Mouse (Mus musculus) intestine, embryonic 15.5 days (tissue): ENCODE results near the gene Rbm26. TPM values are rescaled to one million over a fixed set of nuclear protein-coding genes. Genes with fewer than 3 reads are reported as not detected.

ENCODE experiments used
- ATAC-seq: fragments of 200-750 bp; cut with Nextera tagmentation; 2 replicates; pipeline ENCODE4 v1.8.0; 2017; ENCODE audit warnings: moderate TSS enrichment, moderate library complexity
- H3K27ac ChIP-seq: fragments of 300-500 bp; sonication (generic); 2 replicates; pipeline ENCODE4 v1.5.1; 2015; ENCODE audit warnings: mild to moderate bottlenecking, inconsistent platforms
- H3K27me3 ChIP-seq: fragments of 300-500 bp; sonication (generic); replicated peaks from 2 replicates; pipeline ENCODE4 v1.6.1; 2015; ENCODE audit warnings: inconsistent platforms
- H3K36me3 ChIP-seq: fragments of 300-500 bp; sonication (generic); 2 replicates; pipeline ENCODE4 v1.6.1; 2015; ENCODE audit warnings: inconsistent platforms
- H3K4me1 ChIP-seq: fragments of 300-500 bp; sonication (generic); replicated peaks from 2 replicates; pipeline ENCODE4 v1.6.1; 2015; ENCODE audit warnings: inconsistent platforms
- H3K4me2 ChIP-seq: fragments of 300-500 bp; sonication (generic); replicated peaks from 2 replicates; pipeline ENCODE4 v1.6.1; 2015; ENCODE audit warnings: mild to moderate bottlenecking, inconsistent platforms
- H3K4me3 ChIP-seq: fragments of 300-500 bp; sonication (generic); replicated peaks from 2 replicates; pipeline ENCODE4 v1.5.1; 2015; ENCODE audit warnings: inconsistent platforms
- H3K9ac ChIP-seq: fragments of 300-500 bp; sonication (generic); 2 replicates; pipeline ENCODE4 v1.6.1; 2015; ENCODE audit warnings: inconsistent platforms
- H3K9me3 ChIP-seq: fragments of 300-500 bp; sonication (generic); 2 replicates; pipeline ENCODE4 v1.6.1; 2016; ENCODE audit warnings: inconsistent platforms
- WGBS: fragments of 180-500 bp; shearing (Covaris S2); methylation state at CpG from one replicate; pipeline ENCODE4 v1.1.7; 2015; 5-methylcytosine and 5-hydroxymethylcytosine counted together
- polyA plus RNA-seq: library from polyadenylated mRNA; unstranded; fragments of >200 nt; fragmentation: Nextera tagmentation; extraction: Ambion mirVana; gene quantifications from 2 replicates; pipeline ENCODE4 v1.2.1, GENCODE M21; 2015

The Rbm26 gene
- polyA plus RNA-seq, 1 experiment from 2014 or later, result 30.2 TPM

DNA sequence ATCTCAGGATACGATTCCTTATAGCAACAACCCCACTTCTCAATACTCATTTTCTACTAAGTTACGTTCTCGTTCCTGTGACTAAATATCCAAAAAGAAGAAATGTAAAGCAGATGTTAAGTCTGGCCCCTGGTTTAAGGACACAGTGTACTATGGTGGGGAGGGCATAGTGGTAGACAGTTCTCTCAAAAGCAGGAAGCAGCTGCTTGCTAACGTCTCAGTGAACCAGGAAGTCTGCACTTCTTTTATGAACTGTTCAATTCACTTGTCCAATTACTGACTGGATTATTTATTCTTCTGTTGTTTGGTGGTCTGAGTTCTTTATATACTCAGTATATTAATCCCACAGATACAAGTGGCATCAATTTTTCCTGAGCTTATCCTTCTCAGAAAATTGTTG lies 12.3 kb downstream of the Rbm26 start:
- Histone ChIP-seq H3K36me3 (no peaks in the 10 kb centered on the region), H3K4me2 (no peak overlapping the region), H3K4me1 (0 out of 2 replicates have a peak, but pooled peaks cover 6% of the 10 kb centered on the region), H3K27me3 (no peaks in the 10 kb centered on the region), H3K9ac (no peak overlapping the region), H3K27ac (no peak overlapping the region), H3K9me3 (no peaks in the 10 kb centered on the region), H3K4me3 (no peak overlapping the region)
- 51% methylated on average over 4 of the region's 4 CpGs for WGBS
- peak; percentile 60 for ATAC-seq

DNA sequence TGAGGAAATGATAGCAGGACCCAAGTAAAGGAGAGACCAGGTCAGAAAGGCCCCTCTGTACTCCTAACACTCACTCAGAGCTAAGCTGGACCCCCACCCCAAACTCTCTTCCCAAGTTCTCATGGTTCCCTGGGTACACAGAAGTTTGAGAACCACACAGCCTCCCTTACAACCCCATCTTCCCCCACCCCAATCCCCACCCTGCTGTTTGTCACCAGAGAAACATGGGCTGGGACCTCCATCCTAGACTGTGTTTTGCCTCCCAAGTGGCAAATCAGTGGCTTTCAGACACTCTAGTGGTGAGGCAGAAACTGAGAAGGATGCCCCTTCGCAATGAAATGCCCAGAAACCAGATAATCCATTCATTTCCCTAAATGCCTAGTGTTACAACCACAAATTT lies 15.8 kb downstream of the Rbm26 start:
- Histone ChIP-seq H3K4me2 (no peak overlapping the region), H3K36me3 (no peaks in the 10 kb centered on the region), H3K27me3 (no peaks in the 10 kb centered on the region), H3K4me1 (0 out of 2 replicates have a peak, but pooled peaks cover 6% of the 10 kb centered on the region), H3K4me3 (no peak overlapping the region), H3K9me3 (no peaks in the 10 kb centered on the region), H3K9ac (no peak overlapping the region), H3K27ac (no peak overlapping the region)
- ATAC-seq, result no peak
- WGBS, result 96% methylated on average over 1 of the region's 1 CpGs

DNA sequence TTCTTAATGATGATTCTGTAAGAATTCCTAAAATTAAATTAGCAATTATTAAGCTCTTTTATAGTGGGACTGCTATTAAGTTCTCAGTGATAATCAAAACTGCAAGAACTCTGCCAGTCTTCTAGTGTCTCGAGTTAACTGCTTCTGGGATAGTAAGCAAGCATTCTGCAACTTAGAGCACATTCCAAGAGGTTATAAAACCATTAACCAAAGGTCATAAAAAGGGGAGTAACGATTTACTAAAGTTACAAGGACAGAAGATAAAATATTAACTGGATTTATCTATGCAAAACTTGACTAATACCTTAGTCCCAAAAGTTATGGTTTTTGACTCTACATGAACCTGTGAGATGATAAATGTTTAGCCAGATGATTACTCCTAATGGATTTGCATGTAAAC lies 18.6 kb downstream of the Rbm26 start:
- Histone ChIP-seq H3K4me2 (no peak overlapping the region), H3K9ac (no peak overlapping the region), H3K4me3 (no peak overlapping the region), H3K9me3 (no peaks in the 10 kb centered on the region), H3K27me3 (no peaks in the 10 kb centered on the region), H3K36me3 (no peaks in the 10 kb centered on the region), H3K27ac (no peak overlapping the region), H3K4me1 (0 out of 2 replicates have a peak, but pooled peaks cover 6% of the 10 kb centered on the region)
- ATAC-seq, result peak; percentile 76
- 11% methylated on average over 2 of the region's 2 CpGs for WGBS

DNA sequence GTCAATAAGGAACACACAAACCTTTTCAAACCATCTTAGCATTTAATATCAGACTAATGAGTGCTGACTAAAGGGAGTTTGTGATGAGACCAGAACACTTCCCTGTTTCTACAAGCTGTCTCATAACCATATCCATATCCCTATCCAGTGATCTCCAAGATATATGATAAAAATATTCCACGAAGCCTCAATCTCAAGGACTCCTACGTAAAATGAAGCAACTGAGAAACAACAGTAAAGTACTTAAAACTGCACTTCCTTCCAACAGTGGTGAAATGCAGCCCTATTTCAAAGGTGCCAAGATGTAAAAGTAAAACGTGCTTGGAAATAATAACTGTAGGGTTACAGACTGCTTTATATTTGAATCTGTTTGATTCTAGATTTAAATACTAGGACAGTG lies 43.1 kb downstream of the Rbm26 start:
- ATAC-seq, result no peak
- no peaks in the 10 kb centered on the region for H3K36me3 ChIP-seq

DNA sequence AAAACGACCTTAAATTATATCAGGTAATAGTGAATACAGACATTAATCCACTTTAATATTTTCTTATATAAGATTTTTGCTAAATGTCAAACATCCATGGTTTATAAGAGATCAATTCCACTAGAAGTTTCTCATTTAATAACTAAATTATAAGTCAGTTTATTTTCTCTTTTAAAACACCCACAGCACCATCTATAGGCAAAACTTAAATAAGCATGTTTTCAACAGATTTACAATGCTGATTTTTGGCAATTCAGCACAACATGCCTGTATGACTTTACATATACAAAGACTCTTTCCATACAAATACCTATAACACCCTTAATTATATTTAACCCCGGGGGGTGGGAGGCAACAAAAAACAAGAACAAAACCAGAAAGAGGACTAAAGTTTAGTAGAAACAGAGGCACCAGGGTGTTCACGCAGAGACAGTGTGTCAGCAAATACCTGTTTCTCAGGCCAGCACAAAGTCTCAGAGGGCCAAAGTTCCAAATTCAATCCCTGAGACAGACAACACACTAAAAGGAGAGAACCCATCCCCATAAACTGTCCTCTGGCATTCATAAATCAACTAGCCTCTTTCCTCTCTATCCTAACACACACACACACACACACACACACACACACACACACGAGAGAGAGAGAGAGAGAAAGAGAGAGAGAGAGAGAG lies 49.3 kb downstream of the Rbm26 start:
- Histone ChIP-seq H3K9ac (no peak overlapping the region), H3K4me3 (no peak overlapping the region), H3K4me2 (no peak overlapping the region), H3K27ac (no peak overlapping the region), H3K9me3 (no peaks in the 10 kb centered on the region), H3K36me3 (peaks cover 3% of the 10 kb centered on the region; the same call in 1 of the 2 replicates), H3K4me1 (no peaks in the 10 kb centered on the region), H3K27me3 (no peaks in the 10 kb centered on the region)
- ATAC-seq, result no peak
- WGBS, result 87% methylated on average over 4 of the region's 4 CpGs

More for the DNA sequence above, 43.1 kb downstream of the Rbm26 start:
- Histone ChIP-seq H3K4me1 (no peaks in the 10 kb centered on the region), H3K27ac (no peak overlapping the region), H3K27me3 (no peaks in the 10 kb centered on the region), H3K9me3 (no peaks in the 10 kb centered on the region), H3K4me3 (no peak overlapping the region), H3K9ac (no peak overlapping the region), H3K4me2 (no peak overlapping the region)
- WGBS, result 97% methylated on average over 3 of the region's 3 CpGs

DNA sequence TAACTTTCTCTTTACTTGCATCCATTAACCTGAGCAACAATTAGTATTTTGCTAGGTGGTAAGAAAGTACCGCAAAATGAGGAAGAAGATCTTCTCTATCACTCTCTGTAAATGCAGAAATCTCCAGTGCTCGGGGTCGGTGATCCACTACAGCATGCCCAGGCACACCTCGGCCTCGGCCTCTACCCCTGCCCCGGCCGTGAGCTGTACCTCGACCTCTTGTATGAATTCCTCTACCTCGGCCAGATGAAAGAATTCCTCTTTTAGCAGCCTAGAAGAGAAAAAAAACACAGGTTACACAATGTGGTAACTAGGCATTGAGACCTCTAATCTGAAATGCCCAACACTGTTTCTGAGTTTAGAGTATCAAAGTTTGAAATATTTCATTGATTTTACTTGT lies 52.6 kb downstream of the Rbm26 start:
- Histone ChIP-seq H3K9me3 (no peaks in the 10 kb centered on the region), H3K27ac (no peak overlapping the region), H3K4me2 (no peak overlapping the region), H3K4me3 (no peak overlapping the region), H3K4me1 (no peaks in the 10 kb centered on the region), H3K9ac (no peak overlapping the region), H3K27me3 (no peaks in the 10 kb centered on the region), H3K36me3 (peaks cover 5% of the 10 kb centered on the region)
- no peak for ATAC-seq
- 86% methylated on average over 9 of the region's 9 CpGs for WGBS

DNA sequence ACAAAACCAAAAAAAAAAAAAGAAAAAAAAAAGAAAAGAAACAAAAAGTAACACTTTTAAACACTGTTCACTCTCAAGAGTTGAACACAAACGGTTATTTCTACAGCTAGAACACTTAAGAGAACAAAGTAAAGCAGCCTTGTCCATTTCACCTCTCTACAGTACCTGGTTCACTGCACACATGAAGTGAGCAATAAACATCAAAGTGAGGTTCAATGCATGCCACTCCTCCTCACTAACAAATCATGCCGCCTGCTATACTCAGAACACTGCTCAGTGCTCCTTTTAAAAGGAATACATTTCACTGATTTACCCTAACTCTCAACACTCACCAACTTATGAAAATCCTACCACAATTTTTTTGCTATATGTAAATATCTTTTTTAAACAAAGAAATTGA lies 61.7 kb downstream of the Rbm26 start:
- H3K27ac ChIP-seq, result no peak overlapping the region
- peaks cover 4% of the 10 kb centered on the region for H3K36me3 ChIP-seq
- WGBS, result 87% methylated on average over 2 of the region's 2 CpGs
- no peaks in the 10 kb centered on the region for H3K4me1 ChIP-seq
- H3K27me3 ChIP-seq, result no peaks in the 10 kb centered on the region
- H3K4me3 ChIP-seq, result no peak overlapping the region
- no peak for ATAC-seq
- H3K4me2 ChIP-seq, result no peak overlapping the region
- no peak overlapping the region for H3K9ac ChIP-seq
- no peaks in the 10 kb centered on the region for H3K9me3 ChIP-seq

DNA sequence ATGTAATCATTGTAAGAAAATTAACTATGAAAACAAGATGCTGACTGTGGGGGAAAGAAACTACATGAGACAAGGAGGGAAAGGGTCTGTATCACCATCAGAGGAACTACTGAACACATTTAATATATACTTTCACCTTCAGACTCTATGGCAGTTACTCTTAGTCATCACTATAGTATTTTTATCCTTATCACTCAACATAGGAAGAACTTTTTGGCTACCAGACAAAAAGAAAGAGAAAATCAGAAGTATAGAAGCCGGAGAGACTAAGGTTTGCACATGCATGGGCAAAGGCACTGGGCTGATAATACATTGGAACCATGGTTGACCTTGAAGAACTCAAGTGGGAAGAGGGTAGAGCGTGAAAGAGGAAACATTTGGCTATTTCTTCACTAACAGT lies 70.9 kb downstream of the Rbm26 start:
- Histone ChIP-seq H3K9me3 (no peaks in the 10 kb centered on the region), H3K9ac (no peak overlapping the region), H3K36me3 (no peaks in the 10 kb centered on the region), H3K4me2 (no peak overlapping the region), H3K27me3 (no peaks in the 10 kb centered on the region), H3K27ac (no peak overlapping the region), H3K4me3 (no peak overlapping the region), H3K4me1 (no peaks in the 10 kb centered on the region)
- no peak for ATAC-seq
- WGBS, result 94% methylated on average over 2 of the region's 2 CpGs

DNA sequence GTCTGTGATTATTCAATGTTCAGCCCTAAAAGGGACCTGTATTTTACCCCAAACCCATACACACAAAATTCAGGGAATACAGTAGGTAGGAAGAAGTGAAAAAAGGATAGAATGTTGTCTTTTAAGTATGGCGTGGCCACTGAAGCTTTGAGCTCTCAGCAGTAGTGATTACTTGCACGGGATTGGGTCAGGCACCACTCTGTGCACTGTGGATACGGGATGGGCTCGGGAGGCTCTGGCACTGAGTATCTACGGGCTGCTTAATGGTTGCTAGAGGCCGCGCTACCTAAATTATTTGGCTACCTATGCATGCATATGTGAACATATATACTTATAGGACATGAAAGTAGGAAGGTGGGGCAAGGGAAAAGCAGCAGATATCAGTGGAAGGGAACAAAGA lies 78.3 kb downstream of the Rbm26 start:
- H3K4me3 ChIP-seq, result no peak overlapping the region
- ATAC-seq, result no peak
- WGBS, result 81% methylated on average over 7 of the region's 7 CpGs
- no peaks in the 10 kb centered on the region for H3K9me3 ChIP-seq
- no peak overlapping the region for H3K27ac ChIP-seq
- H3K4me2 ChIP-seq, result no peak overlapping the region
- no peaks in the 10 kb centered on the region for H3K27me3 ChIP-seq
- no peaks in the 10 kb centered on the region for H3K4me1 ChIP-seq
- no peak overlapping the region for H3K9ac ChIP-seq
- H3K36me3 ChIP-seq, result no peaks in the 10 kb centered on the region

DNA sequence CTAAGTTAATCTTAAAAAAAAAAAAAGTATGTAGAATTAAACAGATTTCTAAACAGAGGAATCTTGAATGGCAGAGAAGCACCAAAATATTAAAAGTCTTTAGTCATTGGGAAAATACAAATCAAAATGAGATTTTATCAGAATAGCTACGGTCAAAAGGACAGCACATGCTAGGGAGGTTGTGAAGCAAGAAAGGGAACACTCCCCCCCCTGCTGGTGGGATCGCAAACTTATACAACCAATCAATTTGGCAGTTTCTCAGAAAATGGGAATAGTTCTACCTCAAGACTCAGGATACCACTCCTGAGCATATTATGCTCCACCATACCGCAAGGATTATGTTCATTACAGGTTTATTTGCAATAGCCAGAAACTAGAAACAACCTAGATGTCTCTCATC lies 80.9 kb downstream of the Rbm26 start:
- 54% methylated on average over 3 of the region's 3 CpGs for WGBS
- no peak for ATAC-seq

DNA sequence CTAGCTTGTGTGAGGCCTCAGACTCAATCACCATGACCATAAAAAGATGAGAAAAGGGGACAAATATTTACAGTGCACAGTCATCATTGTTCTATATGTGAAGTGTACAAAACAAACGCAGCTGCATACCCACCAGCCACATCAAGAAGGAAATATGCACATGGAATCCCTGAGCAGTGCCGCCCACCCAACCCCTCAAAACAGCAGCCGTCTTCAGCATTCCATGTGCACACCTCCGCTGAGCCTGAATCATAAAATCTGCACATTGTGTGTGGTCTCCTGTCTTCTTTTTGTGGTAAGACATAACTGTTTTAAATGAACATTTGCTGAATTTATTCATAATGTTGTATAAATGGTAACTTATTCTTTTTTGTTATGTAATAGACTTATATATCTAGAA lies 90.1 kb downstream of the Rbm26 start:
- Histone ChIP-seq H3K9me3 (no peaks in the 10 kb centered on the region), H3K4me3 (no peak overlapping the region), H3K4me2 (no peak overlapping the region), H3K4me1 (no peaks in the 10 kb centered on the region), H3K36me3 (no peaks in the 10 kb centered on the region), H3K27ac (no peak overlapping the region), H3K9ac (no peak overlapping the region), H3K27me3 (no peaks in the 10 kb centered on the region)
- no peak for ATAC-seq
- 79% methylated on average over 4 of the region's 4 CpGs for WGBS

More for the DNA sequence above, 80.9 kb downstream of the Rbm26 start:
- H3K4me2 ChIP-seq, result no peak overlapping the region
- H3K36me3 ChIP-seq, result no peaks in the 10 kb centered on the region
- H3K9me3 ChIP-seq, result no peaks in the 10 kb centered on the region
- H3K4me3 ChIP-seq, result no peak overlapping the region
- no peaks in the 10 kb centered on the region for H3K27me3 ChIP-seq
- H3K27ac ChIP-seq, result no peak overlapping the region
- no peaks in the 10 kb centered on the region for H3K4me1 ChIP-seq
- H3K9ac ChIP-seq, result no peak overlapping the region

DNA sequence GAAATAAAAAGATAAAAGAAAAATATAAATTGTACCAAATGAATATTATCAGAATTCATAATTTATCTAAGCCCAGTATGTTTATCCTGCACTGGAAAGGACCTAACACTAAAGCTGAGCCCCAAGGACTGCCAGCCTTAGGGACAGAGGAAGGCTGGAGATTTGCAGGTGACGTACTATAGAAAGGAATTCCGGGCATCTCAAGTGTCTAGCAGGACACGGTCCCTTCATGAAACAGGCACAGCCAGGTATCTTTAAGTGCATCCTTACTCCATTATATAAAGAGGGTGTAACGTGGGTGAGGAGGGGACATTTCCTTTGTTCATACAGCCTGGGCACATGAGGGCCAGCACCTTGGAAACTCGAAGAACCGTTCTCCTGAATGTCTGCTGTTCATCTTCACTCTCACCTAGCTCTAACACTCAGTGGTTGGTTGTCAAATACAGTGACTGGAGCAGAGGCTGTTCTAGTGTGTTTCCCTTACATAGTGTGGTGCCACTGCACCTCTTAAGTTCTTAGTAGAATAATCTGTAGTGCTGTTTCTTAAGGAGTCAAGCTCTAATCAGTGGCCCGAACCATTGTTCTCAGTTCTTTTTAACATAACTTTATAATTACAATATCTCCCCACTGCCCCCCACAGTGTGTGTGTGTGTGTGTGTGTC lies 91.7 kb downstream of the Rbm26 start:
- no peak overlapping the region for H3K9ac ChIP-seq
- no peak overlapping the region for H3K27ac ChIP-seq
- H3K4me1 ChIP-seq, result no peaks in the 10 kb centered on the region
- no peaks in the 10 kb centered on the region for H3K27me3 ChIP-seq
- H3K9me3 ChIP-seq, result no peaks in the 10 kb centered on the region
- WGBS, result 52% methylated on average over 7 of the region's 7 CpGs
- no peak for ATAC-seq
- H3K4me2 ChIP-seq, result no peak overlapping the region
- H3K36me3 ChIP-seq, result no peaks in the 10 kb centered on the region
- no peak overlapping the region for H3K4me3 ChIP-seq

DNA sequence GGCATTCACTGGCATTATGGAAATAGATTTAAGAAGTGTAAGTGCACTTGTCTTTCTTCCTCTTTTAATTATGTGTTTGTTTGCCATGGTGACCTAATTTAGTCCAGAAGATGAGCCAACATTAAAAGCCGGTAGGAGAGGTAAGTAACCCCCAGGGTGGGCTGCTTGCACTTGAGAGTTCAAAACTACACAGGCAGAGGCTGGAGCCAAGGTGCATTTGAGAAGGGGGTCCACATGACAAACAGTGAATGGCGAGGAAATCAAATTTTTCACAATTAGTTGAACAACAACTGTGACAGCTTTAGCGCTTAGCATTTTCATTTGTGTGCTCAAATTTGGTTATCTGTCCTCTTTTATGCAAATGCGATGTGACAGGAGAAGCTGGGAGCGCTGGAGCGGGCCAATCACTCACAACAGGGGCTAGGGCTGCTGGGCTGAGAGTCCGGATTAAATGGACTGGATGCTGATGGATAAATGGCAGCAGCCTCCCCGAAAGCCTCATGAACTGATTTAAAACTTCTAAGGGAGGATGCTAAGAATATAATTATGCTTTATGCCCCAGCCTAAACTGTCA lies 92.3 kb downstream of the Rbm26 start:
- Histone ChIP-seq H3K27ac (no peak overlapping the region), H3K9me3 (no peaks in the 10 kb centered on the region), H3K4me3 (no peak overlapping the region), H3K4me2 (no peak overlapping the region), H3K4me1 (no peaks in the 10 kb centered on the region), H3K27me3 (no peaks in the 10 kb centered on the region), H3K36me3 (no peaks in the 10 kb centered on the region), H3K9ac (no peak overlapping the region)
- no peak for ATAC-seq
- 67% methylated on average over 8 of the region's 8 CpGs for whole genome bisulfite sequencing
